Mouse (Mus musculus): ENCODE data around the gene Desi1.

The Desi1 gene

DNA sequence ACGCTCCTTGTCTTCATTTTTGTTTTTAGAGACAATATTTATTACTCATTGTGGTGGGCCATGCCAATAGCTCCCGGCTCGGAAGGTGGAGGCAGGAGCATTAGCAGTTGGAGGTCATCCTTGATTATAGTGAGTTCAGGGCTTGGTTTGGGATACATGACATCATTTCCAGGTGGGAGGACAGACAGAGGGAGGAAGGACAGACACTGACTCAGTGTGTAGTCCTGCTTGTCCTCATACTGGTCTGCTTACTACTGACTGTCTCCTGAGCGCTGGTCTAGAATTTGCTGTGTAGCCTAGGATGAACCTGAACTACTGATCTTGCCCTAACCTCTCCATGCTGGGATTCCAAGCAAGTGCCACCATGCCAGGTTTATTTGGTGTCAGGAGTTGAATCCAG, at the start of gene Desi1:
Gene Desi1 (minus strand): TSS at position 101 of the 400 bp plus-strand sequence.
- DNase-seq: no peak

DNA sequence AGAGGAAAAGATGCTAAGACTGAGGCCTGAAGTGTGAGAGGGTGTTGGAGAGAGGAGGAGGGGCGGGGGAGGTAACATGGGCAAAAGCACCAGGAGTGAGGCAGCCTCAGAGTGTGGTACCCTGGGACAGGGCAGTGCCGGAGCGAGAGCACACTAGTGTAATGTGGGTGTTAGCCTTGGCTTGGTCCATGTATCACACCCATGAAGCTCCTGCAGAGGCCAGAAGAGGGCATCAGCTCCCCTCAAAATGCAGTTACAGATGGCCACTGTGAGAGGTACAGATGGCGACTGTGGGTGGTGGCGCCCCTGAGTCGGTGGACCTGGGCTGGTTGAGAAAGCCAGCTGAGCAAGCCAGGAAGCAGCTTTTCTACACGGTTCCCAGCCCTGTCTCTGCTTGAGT, 47.5 kb upstream of the Desi1 start:
- DNase-seq: peak; percentile 2

DNA sequence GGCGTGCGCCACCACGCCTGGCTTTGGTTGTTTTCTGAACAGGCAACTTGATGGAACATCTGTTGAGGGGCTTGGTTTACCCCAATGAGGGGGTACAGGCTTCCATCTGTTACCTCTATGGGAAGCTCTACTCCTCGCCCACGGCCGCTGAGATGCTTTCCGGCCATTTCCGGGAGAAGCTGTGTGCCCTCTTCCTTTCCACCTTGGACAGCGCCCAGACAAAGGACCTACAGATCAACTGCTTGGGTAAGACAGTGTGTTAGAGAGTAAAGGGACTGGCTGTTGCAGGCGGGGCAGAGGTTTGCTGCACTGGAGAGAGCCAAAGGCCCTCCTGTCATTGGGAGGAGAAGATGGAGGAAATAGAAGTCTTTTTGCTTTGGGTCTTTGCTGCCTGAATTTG, 46.2 kb upstream of the Desi1 start:
- DNase-seq: no peak

DNA sequence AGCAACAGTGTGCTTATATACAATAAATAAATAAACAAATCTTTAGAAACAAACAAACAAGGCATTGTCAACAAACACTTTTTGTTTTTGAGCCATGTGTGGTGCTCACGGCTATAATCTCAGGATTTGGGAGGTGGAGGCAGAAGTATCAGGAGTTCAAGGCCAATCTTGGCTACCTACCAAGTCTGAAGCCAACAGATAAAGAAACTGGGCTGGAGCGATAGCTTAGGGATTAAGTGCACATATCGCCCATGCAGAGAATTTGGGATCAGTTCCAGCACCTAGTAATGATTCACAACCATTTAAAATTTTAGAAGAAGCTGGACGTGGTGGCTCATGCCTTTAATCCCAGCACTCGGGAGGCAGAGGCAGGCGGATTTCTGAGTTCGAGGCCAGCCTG, 39.8 kb upstream of the Desi1 start:
- DNase-seq: no peak

DNA sequence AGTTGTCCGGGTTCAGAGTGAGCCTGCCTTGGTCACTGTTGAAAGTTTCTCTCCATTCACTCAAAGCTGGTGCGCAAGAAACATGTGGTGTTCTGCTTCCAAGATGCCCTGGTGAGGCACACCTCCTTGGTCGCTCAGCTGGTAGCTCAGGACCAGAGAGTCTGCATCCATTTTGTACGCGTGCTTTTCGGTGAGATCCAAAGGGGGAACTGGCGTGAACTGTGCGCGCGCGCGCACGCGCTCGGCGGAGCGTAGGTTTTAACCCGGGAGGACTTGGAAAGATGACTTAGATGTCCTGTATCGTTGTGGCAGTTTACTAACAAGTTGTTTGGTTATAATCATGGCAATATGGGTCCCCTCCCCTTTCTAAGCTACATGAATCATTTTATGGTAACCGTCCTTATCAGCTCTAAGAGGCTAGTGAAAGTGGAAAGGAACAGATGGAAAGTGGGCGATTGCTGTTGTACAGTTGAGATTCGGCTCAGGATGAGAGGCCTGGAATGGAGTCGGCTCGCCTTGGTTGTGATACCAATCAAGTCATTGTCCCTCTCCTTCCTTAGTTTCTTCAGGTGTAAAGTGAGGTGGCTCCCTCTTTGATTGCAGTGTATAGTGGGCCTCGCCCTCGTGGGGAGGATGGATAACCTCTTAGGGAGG, 38.3 kb upstream of the Desi1 start:
- no peak for DNase-seq

DNA sequence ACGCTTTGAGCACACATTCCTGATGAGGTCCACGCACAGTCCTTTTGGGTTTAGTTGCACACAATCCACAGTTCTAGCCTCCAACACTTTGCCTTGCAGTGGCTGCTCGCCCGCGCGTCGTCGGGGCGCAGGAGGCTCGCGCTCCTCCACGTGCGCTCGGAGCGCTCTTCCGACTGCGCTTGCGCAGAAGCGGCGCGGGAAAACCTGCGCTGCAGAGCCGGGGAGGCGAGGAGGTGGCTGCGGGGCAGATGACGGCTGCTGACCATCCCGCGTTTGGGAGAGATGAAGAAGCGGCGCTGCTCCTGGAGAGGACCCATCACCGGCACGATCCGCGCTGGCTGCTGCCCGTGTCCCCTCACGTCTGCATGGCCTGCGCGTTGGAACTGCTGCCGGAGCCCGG, 36.2 kb upstream of the Desi1 start, which contains the start of gene Mei1:
Gene Mei1 (plus strand): TSS at position 99 of the 400 bp plus-strand sequence.
- no peak for DNase-seq

DNA sequence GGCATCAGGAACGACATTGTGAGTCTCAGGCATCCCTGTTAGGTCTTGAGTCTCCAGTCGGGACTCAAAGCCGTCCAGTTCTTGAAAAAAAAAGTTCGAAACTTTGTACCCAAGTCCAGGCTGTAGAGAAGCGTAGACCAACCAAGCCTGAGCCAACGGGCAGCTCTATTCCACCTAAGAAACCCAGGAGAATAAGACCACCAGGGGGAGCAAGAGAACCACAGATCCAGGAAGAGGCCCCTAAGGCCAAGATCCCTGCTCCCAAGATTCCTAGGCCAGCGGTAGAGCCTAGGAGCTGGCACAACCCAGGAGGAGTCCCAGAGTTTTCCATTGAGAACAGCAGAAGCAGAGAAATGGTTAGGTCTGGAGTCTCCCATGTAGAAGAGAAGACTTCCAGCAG, 31.8 kb upstream of the Desi1 start:
- peak; percentile 85 for DNase-seq

DNA sequence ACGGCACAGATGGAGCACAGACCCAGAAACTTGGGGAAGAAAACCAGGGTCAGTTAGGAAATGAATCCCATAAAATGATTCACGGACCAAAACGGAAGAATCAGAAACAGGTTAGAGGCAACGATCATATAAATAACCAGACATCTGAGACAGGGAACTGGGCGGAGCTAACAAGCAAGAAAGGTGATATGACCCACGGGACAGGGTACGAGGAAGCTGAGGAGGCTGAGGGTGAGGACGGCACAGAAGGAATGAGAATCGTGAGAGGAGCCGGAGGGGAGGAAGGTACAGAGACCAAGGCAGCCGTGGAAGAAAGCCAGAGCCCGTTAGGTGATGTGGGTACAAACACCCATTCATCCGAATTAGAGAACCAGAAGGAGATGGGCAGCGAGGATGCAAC, 30.2 kb upstream of the Desi1 start:
- no peak for DNase-seq

DNA sequence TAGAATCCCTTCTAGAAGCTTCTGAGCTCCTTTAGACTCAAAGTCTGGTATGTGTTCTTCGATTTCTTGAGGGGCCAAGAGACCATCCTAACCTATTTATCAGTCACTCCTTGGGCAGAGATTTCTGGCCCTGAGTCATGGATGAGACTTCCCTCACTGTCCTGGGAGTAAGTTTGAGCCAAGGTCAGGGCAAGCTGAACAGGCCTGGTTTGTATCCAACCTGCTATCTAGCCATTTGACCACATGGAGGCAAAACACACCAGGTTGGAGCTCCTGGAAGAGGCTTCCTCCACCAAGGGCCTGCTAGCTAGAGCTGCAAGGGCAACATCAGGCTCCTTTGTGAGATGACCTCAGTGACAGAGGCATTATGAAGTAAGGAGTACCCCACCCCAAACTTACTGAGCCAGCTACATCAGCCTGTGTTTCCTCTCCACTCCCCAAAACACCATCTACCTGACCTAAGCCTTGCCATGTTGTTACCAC, 25.1 kb upstream of the Desi1 start, which contains the start of gene 4930407I10Rik:
Gene 4930407I10Rik (plus strand): TSS at position 433 of the 483 bp plus-strand sequence.
- no peak for DNase-seq

DNA sequence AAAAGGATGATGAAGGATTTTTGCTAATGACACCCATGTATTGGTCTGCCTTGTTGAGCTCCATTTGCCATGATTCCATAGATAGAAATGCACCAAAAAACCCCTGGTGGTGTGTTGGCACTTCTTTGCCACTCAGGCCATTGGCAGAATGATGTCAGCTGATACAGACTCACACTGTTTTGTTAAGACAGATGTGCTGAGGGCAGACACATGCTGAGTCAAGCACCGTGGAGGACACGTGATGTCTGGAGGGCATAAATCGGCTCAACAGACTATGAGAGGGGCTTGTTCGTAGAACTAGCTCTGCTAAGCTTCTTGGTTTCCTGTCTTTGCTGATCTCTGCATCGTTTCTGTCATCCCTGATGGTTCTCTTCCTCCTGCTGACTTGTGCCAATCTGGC, 18.9 kb upstream of the Desi1 start:
- no peak for DNase-seq

DNA sequence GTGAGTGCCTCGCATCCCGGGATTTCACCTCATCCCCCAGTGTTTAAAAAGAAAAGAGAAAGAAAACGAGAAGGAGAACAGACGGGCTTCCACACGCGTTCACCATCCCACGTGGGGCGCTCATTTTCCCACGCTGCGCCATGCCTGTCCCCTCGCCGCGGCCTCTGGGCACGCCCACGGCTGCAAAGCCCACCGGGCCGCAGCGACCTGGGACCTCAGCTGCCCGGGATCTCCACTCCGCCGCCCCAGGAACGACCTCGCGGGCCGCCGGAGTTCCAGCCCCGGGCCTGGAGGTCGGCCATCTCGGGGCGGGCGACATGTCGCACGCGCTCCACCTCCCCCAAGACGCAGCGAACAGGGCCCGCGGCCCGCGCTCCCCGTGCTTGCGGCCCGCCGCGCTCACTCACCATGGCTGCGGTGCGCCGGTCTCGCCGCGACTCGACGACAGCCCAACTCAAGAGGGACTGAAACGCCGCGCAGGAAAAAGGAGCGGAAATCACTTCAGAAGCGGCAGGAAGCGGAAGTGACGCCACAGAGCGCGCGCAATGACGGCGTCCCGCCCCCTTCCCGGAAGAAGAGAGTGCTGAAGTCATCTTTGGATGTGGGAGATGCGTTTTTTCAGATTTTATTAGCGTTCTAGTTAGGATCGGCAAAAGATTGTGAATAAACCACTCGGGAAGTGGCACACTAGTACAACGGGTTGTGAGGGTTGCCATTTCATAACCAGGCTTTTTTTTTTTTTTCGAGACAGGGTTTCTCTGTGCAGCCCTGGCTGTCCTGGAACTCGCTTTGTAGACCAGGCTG, 13.6 kb upstream of the Desi1 start, which contains the start of gene Snu13:
Gene Snu13 (minus strand): TSS at position 519 of the 804 bp plus-strand sequence.
- DNase-seq: peak; percentile 95

DNA sequence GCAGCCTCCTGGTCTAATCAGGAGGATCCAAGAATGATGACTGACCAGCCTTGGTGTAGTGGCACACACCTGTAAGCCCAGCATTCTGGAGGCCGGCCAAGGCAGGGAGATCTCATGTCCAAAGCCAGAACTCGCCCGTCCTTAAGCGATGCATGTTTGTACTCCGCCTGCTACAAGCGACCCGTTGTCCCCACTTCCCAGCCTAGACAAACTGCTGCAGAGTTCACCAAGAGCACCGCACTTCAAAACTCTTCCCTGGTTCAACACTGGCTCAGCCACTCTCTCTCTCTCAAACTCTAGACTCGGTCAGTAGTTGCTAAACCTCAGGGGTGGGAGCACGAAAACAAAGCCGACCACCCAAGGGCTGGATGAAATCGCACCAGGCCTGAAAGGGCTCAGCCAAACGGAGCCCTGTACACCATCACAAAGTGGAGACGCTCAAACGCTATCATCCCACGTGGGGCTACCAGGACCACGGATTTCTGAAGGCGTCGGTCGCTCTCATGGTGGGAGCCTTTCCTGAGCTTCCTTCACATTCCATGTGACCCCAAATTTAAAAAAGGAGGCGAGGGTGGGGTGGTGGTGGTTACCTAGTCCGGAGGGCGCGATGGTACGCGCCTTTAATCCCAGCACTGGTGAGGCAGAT, 12.7 kb upstream of the Desi1 start:
- peak; percentile 4 for DNase-seq

DNA sequence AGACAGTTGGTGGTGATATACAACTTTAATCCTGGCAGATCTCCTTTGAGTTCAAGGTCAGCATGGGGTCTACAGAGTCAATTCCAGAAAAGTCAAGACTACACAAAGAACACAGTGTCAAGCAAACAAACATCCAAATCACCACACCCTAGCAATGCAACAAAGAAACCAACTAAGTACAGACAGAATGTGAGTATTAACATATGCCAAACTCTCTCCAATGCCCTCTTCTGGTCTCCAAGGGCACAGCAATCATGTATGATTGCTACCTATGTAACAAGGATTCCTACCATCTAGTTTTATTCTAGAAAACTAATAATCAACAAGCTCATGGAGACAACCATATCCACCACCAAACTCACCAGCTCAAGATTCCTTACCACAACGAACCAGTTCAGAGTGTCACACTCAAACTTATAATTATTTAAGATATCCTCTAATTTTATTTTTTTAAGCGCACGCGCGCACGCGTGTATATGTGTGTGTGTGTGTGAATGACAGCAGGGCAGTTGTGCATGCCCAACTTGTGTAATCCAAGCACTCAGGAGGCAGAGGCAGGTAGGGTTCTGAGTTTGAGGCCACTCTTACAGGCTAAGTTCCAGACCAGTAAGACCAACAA, 10.6 kb upstream of the Desi1 start:
- DNase-seq: peak; percentile 9

DNA sequence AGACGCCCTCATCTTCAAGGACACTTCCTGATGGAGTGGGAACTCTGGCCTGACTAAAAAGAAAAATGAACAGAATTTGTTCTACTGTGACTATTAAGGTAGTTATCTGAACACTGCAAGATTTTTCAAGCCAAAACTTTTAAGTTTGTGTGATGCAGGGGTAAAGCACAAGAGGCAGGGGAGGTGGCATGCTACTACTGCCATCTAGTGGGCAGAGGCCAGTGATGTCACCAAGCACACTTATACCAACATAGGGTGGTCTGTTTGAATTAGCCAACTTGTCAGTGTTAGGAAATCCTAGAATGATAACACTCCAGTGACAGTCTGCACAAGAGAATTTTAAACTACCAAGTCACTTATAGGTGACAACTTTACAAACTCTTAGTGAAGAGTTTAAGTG, 7.0 kb upstream of the Desi1 start:
- peak; percentile 44 for DNase-seq

DNA sequence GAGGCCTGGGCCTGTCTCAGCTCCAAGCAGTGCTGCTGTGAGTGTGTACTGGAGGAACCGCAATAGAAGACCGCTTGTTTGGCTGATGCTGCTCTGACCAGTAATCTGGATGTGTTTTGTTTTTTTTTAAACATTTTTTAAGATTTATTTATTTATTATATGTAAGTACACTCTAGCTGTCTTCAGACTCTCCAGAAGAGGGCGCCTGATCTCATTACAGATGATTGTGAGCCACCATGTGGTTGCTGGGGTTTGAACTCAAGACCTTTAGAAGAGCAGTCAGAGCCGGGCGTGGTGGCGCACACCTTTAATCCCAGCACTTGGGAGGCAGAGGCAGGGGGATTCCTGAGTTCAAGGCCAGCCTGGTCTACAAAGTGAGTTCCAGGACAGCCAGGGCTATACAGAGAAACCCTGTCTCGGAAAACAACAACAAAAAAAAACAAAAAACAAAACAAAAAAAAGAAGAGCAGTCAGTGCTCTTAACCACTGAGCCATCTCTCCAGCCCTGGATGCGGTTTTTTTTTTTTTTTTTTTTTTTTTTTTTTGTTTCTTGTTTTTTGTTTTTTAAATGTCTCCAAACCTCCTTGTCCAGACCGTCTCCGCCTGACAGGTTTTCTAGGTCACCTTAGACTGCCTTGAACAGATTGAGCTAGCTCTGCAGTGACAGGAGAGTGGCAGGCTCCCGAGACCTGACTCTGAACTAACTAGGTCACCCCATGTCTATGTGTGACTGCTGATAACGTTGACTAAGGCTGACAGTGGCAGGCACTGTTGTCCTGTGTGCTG, 2.4 kb upstream of the Desi1 start:
- DNase-seq: peak; percentile 39

DNA sequence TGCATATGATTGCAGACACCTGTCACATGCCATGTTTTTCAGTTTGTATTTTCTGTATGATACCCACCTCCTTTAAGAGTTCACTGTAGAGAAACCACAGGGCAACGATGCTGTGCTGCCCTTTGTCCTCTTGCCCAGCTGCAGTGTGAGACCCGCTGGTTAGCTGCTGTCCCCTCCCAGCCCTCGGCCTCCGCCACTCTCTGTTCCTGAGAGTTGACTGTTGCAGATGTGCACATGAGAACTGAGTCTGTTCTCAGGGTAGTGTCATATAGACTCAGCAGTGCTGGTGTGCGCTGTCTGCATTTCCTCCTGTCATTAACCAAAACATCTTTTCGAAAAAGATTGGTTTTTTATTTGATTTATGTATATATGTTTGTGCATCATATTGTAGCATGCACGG, 1.3 kb downstream of the Desi1 start:
- DNase-seq: no peak

DNA sequence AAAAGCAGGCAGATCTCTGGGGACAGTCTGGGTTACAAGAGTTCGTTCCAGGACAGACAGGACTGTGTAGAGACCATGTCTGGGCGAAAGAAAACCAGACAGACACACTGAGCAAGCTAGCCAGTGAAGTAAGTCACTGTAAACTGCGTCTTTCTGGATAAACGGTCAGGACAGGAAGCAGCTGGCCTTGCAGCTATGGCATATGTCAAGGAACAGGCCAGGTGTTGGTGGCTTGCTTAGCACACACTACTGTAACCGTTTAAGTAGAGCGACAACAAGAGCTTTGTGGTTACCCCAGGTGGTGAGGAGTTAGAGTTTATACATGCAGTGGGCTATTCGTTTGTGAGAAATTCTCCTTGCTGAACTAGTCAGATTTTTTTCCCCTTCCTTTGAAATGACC, 5.9 kb downstream of the Desi1 start:
- DNase-seq: peak; percentile 4

DNA sequence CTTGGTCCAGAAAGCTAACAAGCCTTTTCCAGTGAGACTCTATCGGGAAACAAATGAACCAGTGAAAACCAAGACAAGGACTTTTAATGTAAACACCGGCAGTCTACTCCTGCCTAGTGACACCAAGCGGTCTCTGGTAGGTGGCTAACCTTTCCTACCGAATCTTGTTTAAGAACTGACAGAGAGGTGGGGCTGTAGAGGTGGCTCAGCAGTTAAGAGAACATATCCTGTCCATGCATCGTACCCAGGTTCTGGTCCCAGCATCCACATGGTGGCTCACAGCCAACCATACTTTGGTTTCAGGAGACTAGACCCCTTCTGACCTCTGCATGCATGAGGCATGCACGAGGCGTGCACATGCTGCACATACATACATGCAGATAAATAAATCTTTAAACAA, 6.4 kb downstream of the Desi1 start:
- no peak for DNase-seq

DNA sequence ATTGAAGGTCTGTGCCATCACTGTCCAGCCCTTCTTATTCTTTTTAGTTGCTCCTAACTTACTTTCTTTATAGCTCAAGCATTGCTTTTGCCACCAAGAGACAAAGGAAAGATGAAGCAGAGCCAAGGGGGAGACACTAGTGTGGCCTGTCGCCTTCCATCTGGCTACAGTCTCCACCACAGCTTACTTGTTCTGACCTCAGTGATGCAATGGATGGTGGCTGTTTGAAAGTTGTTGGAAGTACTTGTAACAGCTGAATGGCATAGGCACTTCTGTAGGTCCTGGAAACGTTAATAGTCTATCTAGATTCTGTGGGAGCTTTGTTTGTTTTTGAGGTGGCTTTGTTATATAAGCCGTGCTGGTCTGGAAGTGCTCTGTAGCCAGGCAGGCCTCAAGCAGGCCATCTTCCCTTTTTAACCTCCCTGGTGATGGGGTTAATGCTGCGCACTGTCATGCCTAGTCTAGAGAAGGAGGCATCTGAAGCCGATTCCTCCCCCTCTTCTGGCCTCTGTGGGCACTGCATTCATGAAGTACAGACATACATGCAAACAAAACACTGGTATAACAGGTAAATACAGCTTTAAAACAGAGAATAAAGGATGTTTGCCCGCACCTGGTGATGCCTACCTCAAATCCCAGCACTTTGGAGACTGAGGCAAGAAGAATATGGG, 9.6 kb downstream of the Desi1 start:
- no peak for DNase-seq

DNA sequence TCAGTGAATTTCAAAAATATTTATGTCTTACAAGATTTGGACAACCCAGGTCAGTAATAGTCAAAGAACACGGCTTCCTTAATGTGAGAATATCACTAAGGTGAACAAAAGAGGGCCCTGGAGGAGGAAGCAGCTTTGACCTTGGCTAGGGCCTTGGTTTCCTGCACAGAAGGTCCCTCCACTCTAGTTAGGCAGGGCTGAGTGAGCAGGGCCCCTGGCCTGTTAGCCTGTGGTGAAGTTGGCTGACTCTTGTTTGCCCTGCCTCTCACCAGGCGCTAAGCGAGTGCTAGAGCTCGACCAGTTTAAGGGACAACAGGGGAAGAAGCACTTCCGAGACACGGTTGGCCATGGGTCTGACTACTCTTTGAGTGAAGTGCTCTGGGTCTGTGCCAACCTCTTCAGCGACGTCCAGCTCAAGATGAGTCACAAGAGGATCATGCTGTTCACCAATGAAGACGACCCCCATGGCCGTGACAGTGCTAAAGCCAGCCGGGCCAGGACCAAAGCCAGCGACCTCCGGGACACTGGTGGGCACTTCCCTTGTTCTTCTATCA, 11.1 kb downstream of the Desi1 start:
- no peak for DNase-seq

DNA sequence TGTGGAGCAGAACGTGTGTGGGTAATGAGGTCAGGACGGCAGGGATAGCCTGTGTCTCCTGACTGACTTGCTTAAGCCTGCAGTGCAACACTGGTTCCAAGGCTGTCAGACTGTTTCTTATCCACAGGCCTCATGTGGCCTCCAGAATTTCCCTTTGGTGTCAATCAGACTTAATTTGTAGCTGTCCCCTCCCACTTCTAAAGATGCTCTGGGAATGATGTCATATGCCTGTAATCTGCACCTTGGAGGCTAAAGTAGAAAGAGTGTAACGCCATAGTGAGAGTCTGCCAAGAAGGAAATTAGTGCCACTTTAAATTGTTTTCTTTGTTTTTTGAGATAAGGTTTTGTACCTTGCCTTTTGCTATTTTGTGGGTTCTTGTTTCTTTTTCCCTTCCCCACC, 14.4 kb downstream of the Desi1 start:
- DNase-seq: no peak
